Mouse (Mus musculus) thymus, postnatal 10 days (tissue): ENCODE measurements around the gene Wdr43.
"Not testable (repeated sequence)": the region's sequence is repeated elsewhere in the genome, so short reads cannot be mapped to it uniquely, and the experiment has no call there.

Source experiments
- DNase-seq, 2 experiments: peaks; one replicate each; pipeline ENCODE4 v3.0.0; 2021; ENCODE audit warnings: low spot score in 2 of 2

Wdr43 gene

GRCm38 (mm10) chr17:71615638-71616318, at the start of gene Wdr43:
Gene Wdr43 (plus strand): TSS chr17:71615895.
- peak; percentile 92 for DNase-seq

GRCm38 (mm10) chr17:71579176-71579705, 36.5 kb upstream of the Wdr43 start:
- no peak for DNase-seq

GRCm38 (mm10) chr17:71597881-71598658, 17.6 kb upstream of the Wdr43 start:
- DNase-seq, result no peak

- peak; percentile 83 to 87 for DNase-seq
These were observed 16.8 kb upstream of the Wdr43 start for GRCm38 (mm10) chr17:71598659-71599554.

GRCm38 (mm10) chr17:71616319-71617032, 781 bp downstream of the Wdr43 start:
- DNase-seq, result peak; percentile 15 to 44

- DNase-seq, result no peak
These were observed 1.3 kb downstream of the Wdr43 start for GRCm38 (mm10) chr17:71617033-71617362.

- DNase-seq, result no peak
These were observed 2.3 kb downstream of the Wdr43 start for GRCm38 (mm10) chr17:71617974-71618373.

GRCm38 (mm10) chr17:71631806-71632205, 16.1 kb downstream of the Wdr43 start:
- DNase-seq, result no peak

GRCm38 (mm10) chr17:71633350-71633749, 17.7 kb downstream of the Wdr43 start:
- DNase-seq, result no peak

- DNase-seq, result no peak
These were observed 21.1 kb downstream of the Wdr43 start for GRCm38 (mm10) chr17:71636786-71637185.

GRCm38 (mm10) chr17:71637750-71638265, 22.1 kb downstream of the Wdr43 start:
- DNase-seq, result no peak

GRCm38 (mm10) chr17:71639056-71639455, 23.4 kb downstream of the Wdr43 start:
- DNase-seq, result not testable (repeated sequence)

GRCm38 (mm10) chr17:71640421-71641085, 24.9 kb downstream of the Wdr43 start:
- no peak for DNase-seq

GRCm38 (mm10) chr17:71642190-71642589, 26.5 kb downstream of the Wdr43 start:
- no peak for DNase-seq

GRCm38 (mm10) chr17:71650011-71650410, 34.3 kb downstream of the Wdr43 start:
- DNase-seq, result no peak

- DNase-seq, result no peak
These were observed 36.8 kb downstream of the Wdr43 start for GRCm38 (mm10) chr17:71652495-71652894.

- no peak for DNase-seq
These were observed 37.2 kb downstream of the Wdr43 start for GRCm38 (mm10) chr17:71652934-71653333.

GRCm38 (mm10) chr17:71657521-71657920, 41.8 kb downstream of the Wdr43 start:
- no peak for DNase-seq

GRCm38 (mm10) chr17:71658666-71659065, 43.0 kb downstream of the Wdr43 start:
- no peak for DNase-seq

GRCm38 (mm10) chr17:71660390-71660789, 44.7 kb downstream of the Wdr43 start:
- DNase-seq, result no peak
